ENCODE assay signal across 8 mouse cellular contexts in genomic region chr7:18927759-18928158, GRCm38 (mm10). TPM values are rescaled to one million over a fixed set of nuclear protein-coding genes. Genes with fewer than 3 reads are reported as not detected.
A peak's percentile ranks its signal among the peaks of the same experiment; 100 is the strongest.
DNase-seq lines count a peak whose midpoint lies in the region; ATAC-seq lines count a peak whose summit lies in the region.

No protein-coding gene starts in this region.

- peak overlapping the region; percentile 94 for H3K27ac ChIP-seq in forebrain, embryonic 15.5 days (replicated peaks)
- H3K27ac ChIP-seq in hindbrain, embryonic 15.5 days (replicated peaks): peak overlapping the region; percentile 96

- no peaks in the 10 kb centered on the region for H3K36me3 ChIP-seq in forebrain, embryonic 15.5 days
- no peaks in the 10 kb centered on the region for H3K36me3 ChIP-seq in hindbrain, embryonic 15.5 days

- no peaks in the 10 kb centered on the region for H3K9me3 ChIP-seq in forebrain, embryonic 15.5 days
- no peaks in the 10 kb centered on the region for H3K9me3 ChIP-seq in hindbrain, embryonic 15.5 days

- DNase-seq in adrenal gland, adult (ENCODE audit: inconsistent age in 2 of 2, low spot score in 1 of 2): peak; percentile 37 to 70
- no peak for DNase-seq in adrenal gland, postnatal 25 days
- peak; percentile 81 for DNase-seq in lung, postnatal 36 days
- no peak for DNase-seq in embryo, embryonic 9.5 days (ENCODE audit: extremely low spot score)
- DNase-seq in layer of hippocampus, adult 11-12 months (ENCODE audit: low spot score): no peak

- H3K4me1 ChIP-seq in forebrain, embryonic 15.5 days: peaks cover 72% of the 10 kb centered on the region
- peaks cover 74% of the 10 kb centered on the region for H3K4me1 ChIP-seq in hindbrain, embryonic 15.5 days (replicated peaks)

- no peak for ATAC-seq in forebrain, embryonic 15.5 days (replicated peaks)
- ATAC-seq in hindbrain, embryonic 15.5 days (ENCODE audit: low FRiP score, low read depth): no peak
- ATAC-seq in cerebellum, adult (ENCODE audit: insufficient number of reproducible peaks, low FRiP score, low TSS enrichment): no peak

- H3K9ac ChIP-seq in forebrain, embryonic 15.5 days (replicated peaks): peak overlapping the region; percentile 99; the same call in 1 of the 2 replicates
- H3K9ac ChIP-seq in hindbrain, embryonic 15.5 days: peak overlapping the region; percentile 100

- peak overlapping the region; percentile 96 for H3K4me3 ChIP-seq in forebrain, embryonic 15.5 days
- peak overlapping the region; percentile 95 for H3K4me3 ChIP-seq in hindbrain, embryonic 15.5 days

- WGBS in forebrain, embryonic 15.5 days: 56% methylated on average over 3 of the region's 3 CpGs
- WGBS in hindbrain, embryonic 15.5 days: 24% methylated on average over 3 of the region's 3 CpGs

- no peaks in the 10 kb centered on the region for H3K27me3 ChIP-seq in forebrain, embryonic 15.5 days
- no peaks in the 10 kb centered on the region for H3K27me3 ChIP-seq in hindbrain, embryonic 15.5 days

- peak overlapping the region; percentile 66 for H3K4me2 ChIP-seq in forebrain, embryonic 15.5 days (replicated peaks)
- H3K4me2 ChIP-seq in hindbrain, embryonic 15.5 days: peak overlapping the region; percentile 74

RNA-seq across cellular contexts. Expression of gene Nova2, which starts 2.1 kb away (rescaled TPM):
- total RNA-seq in adrenal gland, postnatal 25 days (2021): 4.9 and 6.2 TPM in 2 replicates
- polyA plus RNA-seq in forebrain, embryonic 15.5 days (2015; fragmentation: Nextera tagmentation; extraction: Ambion mirVana): 17.6 and 18.0 TPM in 2 replicates
- 12.5 and 13.0 TPM in 2 replicates for polyA plus RNA-seq in hindbrain, embryonic 15.5 days (2015; fragmentation: Nextera tagmentation; extraction: Ambion mirVana)

RNA-seq across cellular contexts. Expression of gene Ccdc61, which starts 17.5 kb away (rescaled TPM):
- total RNA-seq in adrenal gland, postnatal 25 days (2021): 16.5 and 20.8 TPM in 2 replicates
- 26.5 and 27.9 TPM in 2 replicates for polyA plus RNA-seq in forebrain, embryonic 15.5 days (2015; fragmentation: Nextera tagmentation; extraction: Ambion mirVana)
- polyA plus RNA-seq in hindbrain, embryonic 15.5 days (2015; fragmentation: Nextera tagmentation; extraction: Ambion mirVana): 29.7 and 30.6 TPM in 2 replicates

RNA-seq across cellular contexts. Expression of gene Pglyrp1, which starts 56.6 kb away (rescaled TPM):
- total RNA-seq in adrenal gland, postnatal 25 days (2021): 1.9 and 2.0 TPM in 2 replicates
- polyA plus RNA-seq in forebrain, embryonic 15.5 days (2015; fragmentation: Nextera tagmentation; extraction: Ambion mirVana): 18.2 and 19.2 TPM in 2 replicates
- 22.9 and 25.9 TPM in 2 replicates for polyA plus RNA-seq in hindbrain, embryonic 15.5 days (2015; fragmentation: Nextera tagmentation; extraction: Ambion mirVana)

RNA-seq across cellular contexts. Expression of gene Nanos2, which starts 59.4 kb away (rescaled TPM):
- not detected in 2 replicates for total RNA-seq in adrenal gland, postnatal 25 days (2021)
- 0.60 and 1.2 TPM in 2 replicates for polyA plus RNA-seq in forebrain, embryonic 15.5 days (2015; fragmentation: Nextera tagmentation; extraction: Ambion mirVana)
- polyA plus RNA-seq in hindbrain, embryonic 15.5 days (2015; fragmentation: Nextera tagmentation; extraction: Ambion mirVana): 0.53 and 0.83 TPM in 2 replicates

Comparison
In these comparisons a context has a peak if more than half of its experiments do, and no peak if none do; other contexts are left out.
1. DNase-seq: peak in adrenal gland, adult (2 of 2) and lung, postnatal 36 days (single experiment); none in adrenal gland, postnatal 25 days (single experiment), embryo, embryonic 9.5 days (single experiment) and layer of hippocampus, adult 11-12 months (single experiment).